Mouse (Mus musculus) ovary, postnatal 14 days (tissue): ENCODE data around the gene Spry1.
"Not testable (repeated sequence)": the region's sequence is repeated elsewhere in the genome, so short reads cannot be mapped to it uniquely, and the experiment has no call there.

ENCODE experiments used
- DNase-seq: peaks from one replicate; pipeline ENCODE4 v3.0.0; 2022; ENCODE audit warnings: low spot score

Spry1 gene

GRCm38 (mm10) chr3:37639690-37640089 is at the start of gene Spry1:
Spry1 (plus strand) TSS chr3:37639947.
- DNase-seq = peak; percentile 98

DNA sequence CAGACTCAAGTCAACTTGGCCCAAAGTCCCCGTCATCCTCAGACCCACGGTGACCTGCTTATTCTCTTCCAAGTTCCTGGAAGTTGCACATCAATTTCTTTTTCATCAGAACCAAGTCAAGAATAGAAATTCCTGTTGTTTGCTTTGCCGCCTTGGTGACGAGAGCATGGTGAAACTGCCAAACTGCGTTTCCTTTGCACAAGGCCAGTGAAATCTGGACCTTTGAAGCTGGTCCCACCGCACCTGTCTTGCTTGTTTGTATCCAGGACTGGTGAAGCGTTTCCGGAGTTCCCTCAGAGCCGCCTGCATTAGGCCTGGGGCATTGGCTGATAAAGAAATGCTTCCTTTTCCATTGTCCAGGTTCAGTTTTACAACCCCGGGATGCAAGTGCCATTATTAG is 44.0 kb upstream of the Spry1 start:
- DNase-seq = no peak

DNA sequence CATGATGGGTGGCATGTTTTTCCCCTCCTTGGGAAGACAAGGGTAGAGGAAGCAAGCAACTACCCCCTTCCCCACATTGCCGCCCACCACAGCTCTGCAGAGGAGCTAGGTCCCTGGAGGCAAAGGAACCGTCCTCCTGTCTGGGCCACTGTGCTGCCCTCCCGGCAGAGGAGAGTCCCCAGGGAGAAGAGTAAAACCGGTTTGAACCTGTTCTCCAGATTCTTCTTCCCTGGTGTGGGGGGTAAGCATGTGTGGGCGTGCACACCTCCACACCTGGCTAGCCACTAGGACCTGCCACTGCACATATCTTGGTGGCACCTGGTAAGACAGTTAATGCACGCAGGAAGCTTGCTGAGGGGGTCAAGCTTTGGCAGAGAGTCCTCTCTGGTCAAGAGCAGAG is 43.2 kb upstream of the Spry1 start:
- DNase-seq = no peak

DNA sequence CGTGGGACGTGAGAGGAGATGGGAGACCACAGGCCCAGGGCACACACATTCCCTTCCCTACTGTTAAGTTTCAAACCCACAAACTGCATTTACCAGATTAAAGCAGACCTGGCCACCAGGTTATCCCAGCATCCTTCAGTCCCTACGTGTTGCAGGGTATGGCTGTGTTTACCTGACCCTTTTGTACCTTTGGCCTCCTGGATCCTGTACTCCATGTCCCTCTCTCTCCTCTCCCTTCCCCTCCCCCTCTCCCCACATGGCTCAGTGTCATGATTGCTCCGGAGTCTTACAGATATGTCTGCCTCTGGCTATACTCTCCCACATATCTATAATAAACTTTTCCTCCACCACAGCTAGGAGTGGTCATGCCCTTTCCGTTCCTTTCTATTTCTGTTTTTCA is 42.5 kb upstream of the Spry1 start:
- no peak for DNase-seq

DNA sequence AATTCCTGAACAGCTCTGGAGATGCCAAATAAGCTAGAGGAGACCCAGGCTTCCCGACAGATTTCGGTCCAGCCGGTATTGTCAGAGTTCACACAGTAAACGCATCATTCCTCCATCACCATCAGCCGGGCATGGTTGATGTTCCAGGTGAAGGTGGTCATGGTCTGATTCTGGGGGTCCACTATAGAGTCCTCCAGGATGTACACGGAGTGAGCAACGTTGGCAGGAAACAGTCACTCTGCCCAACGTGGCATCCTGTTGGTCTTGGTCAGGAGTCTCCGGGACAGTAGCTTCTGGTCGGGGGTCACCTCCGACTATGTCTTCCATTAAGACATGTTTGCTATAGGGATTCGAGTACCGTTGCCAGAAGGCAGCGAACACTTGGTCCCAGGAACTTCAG is 40.1 kb upstream of the Spry1 start:
- not testable (repeated sequence) for DNase-seq

GRCm38 (mm10) chr3:37602356-37602755 is 37.4 kb upstream of the Spry1 start:
- DNase-seq = no peak

GRCm38 (mm10) chr3:37602890-37603289 is 36.9 kb upstream of the Spry1 start:
- no peak for DNase-seq

DNA sequence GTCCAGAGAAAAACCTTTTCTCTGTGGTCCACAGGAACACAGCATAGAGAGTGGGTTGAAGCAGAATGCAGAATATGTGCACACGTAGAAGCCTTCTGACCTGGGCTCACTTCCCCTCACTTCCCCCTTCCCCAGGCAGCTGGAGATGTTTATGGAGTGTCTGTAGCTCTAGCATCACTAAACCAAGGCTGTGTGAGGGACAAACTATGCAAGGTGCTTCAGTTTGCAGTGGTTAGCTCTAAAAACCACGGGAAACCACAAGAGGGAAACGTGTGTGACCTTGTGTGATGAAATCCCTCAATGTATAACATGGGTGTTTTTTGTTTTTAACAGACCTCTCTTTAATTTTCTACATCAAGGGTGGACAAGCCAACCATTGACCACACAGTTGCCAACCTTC is 36.2 kb upstream of the Spry1 start:
- DNase-seq = no peak

DNA sequence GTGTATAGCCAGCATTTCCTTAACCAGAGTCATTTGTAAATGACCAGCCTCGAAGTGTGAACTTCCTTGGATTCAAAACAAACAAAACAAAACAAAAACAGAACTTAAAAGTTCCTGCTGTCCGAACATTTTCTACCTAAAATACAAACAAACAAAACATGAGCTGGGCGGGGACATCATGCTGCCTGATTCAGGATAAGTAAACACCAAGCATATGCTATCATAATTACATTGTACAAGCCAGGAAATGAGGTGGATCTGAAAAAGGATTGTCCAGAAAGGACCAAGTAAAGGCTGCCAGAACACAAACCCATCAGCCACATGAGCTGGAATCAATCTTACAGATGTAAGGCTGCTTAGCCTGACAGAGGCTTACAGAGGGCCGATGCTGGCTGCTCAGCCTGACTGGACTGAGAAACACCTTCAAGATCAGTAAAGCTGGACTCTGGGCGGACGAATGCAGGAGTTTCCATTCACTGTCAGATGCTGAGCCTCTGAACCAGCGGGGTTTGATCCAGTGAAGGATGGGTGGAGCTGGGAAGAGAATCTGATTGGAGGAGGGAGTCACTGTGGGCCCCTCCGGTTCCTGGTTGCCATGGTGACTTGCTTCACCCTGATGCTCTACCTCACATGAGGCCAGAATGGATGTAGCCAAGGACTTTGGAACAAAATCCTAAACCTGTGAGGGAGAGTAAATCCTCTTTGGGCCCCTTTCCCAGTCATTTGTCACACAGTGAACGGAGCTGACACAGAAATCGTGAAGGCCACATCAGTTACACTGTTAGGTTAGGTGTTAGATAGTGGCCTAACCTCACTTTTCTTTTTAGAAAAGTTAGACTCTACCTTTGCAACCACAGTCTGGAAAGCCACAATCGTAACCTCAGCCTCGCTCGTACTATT is 34.5 kb upstream of the Spry1 start:
- no peak for DNase-seq

DNA sequence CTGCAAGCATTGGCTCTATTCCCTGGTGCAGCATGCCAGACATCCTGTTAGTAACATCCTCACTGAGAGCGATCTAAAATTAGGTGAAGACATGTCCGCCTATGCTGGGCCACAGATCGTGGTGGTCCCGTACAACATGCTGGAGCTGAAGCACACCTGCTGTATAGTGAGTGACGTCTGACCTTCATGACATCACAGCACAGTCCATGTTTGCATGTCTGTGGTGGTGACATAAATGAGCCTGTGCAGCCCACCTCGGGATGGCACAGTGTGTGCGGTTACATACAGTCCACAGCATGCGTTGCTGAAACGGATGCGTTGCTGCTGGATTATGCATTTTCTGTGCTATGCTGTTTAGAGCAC is 33.9 kb upstream of the Spry1 start:
- no peak for DNase-seq

- DNase-seq = no peak
These were observed 30.8 kb upstream of the Spry1 start for GRCm38 (mm10) chr3:37608926-37609325.

DNA sequence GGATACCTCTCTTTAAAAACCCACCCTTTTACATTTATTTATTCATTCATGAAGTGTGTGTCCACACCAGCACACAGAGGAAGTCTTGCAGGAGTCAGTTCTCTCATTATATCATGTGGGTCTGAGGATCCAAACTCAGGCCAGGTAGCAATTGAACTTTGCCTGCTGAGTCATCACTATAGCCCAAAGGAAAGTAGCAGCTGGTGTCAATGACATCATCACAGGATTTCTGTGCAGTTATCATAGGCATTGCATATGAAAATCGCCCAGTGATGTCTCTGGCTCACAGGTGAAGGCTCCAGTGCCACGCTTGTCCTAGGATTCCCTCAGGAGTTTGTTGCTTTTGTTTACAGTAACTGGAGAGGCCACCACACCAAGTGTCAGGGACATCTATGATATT is 29.1 kb upstream of the Spry1 start:
- DNase-seq = no peak

- DNase-seq = no peak
These were observed 26.0 kb upstream of the Spry1 start for GRCm38 (mm10) chr3:37613722-37614121.

DNA sequence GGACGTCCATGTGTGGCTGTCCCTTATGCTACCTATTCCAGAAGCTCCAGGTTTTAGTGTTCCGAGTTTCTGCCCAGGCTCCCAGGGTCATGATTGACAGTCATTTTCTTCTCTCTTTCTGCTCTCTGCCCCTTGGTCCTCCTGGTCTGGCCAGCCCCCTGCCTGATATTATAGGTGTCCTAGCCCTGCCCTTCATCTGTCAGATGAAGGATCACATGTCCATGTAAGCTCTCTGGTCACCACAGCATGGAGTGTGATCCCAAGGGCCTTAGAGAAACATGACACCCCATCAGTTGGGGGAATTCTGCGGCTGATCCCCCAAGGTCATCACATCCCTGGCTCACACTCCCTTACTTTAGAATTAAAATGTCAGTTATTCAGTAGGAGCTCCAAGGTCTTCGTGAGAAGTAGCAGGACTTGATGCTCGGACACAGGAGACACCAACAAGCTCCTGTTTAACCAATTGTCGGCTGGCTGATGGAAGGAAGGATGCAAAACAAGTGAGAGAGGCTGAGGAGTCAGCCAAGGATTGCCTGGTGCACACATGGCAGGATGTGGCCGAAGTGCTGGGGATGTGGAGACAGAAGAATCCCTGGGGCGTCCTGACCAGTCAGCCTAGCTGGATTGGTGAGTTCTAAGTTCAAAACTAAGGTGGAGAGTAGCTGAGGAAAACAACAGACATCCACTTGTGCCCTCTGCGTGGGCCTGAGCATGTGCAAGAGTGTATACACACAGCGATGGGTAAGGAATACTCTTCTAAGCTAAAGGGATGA is 24.7 kb upstream of the Spry1 start:
- no peak for DNase-seq

- no peak for DNase-seq
These were observed 22.9 kb upstream of the Spry1 start for GRCm38 (mm10) chr3:37616586-37617547.

- no peak for DNase-seq
These were observed 7.5 kb upstream of the Spry1 start for GRCm38 (mm10) chr3:37632246-37632645.

GRCm38 (mm10) chr3:37632751-37633150 is 7.0 kb upstream of the Spry1 start:
- no peak for DNase-seq

DNA sequence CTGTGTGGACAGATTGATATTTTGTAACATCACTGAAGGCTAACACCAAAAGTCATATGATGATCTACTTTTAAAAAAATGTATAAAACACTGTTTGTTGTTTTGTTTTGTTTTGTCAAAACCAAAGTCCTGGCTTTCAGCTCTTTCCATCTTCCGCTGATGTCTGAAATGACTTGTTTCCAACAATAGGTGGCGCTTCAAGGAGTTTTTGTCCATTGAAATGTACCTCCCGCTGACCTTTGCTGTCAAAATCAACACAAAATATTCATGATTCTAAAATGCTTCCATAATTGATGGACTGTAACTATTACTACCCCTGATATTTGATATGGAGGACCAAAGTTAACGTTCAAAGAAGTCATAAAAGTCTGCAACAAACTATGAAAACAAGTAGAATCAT is 5.1 kb upstream of the Spry1 start:
- DNase-seq = no peak

GRCm38 (mm10) chr3:37636921-37637320 is 2.8 kb upstream of the Spry1 start:
- no peak for DNase-seq

GRCm38 (mm10) chr3:37640162-37640721 is 495 bp downstream of the Spry1 start:
- DNase-seq = peak; percentile 21

DNA sequence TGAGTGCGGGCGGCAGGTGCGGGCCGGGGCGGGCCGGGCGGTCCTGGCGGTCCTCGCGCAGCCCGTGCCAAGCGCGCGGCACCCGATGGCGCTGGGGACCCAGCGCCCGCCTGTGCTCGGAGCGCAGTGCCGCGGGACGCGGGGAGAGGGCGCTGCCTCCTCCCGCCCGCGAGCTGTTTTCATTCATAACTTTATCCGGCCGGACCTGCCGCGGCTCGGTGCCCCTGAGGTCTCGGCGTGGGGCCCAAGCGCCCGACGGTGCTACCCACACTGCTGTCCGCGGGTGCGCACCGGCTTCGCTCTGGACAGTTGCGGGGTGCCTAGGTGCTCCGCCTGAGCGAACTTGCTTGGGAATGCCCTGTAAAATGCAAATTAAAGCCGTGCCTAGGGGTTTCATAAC is 1.1 kb downstream of the Spry1 start:
- peak; percentile 62 for DNase-seq
